Mouse (Mus musculus): ENCODE measurements around the gene Olr1.

DNA sequence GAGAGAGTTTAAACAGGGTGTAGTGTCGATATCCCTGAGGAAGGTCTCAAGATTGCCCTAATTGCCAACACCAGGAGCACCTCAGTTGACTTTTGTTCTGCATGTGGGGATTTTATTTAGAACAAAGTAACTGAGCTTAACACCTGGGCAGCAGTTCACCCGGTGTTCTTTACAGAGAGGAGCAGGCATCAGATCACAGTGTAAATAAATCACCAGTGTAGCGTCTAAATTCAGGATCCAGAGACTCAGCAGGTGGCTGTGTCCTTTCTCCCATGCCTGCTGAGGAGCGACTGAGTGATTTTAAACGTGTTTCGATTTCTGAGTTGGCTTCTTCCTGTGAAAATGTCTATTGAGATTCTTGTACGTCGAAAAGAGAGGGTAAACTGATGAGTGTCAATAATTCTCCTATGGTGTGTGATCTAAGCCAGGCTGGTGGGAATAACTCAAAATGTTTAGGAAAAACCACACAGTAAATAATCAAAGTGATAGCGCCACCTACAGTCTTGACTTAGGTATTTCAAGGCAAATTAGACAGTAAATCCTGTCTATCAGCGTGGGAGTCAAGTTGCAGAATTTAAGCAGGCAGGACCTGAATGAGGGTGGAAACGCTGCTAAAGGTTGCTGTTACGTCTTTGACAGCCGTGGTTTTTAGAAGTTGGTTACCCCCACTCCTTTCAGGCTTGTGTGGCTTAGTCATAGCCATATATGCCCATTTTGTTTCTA, 30.4 kb downstream of the Olr1 start:
- TF ChIP-seq POLR2A (IDR thresholded peaks at IDR 0.05; ENCODE audit: low read depth, low read length), result no peak
- no peak for TF ChIP-seq CTCF (IDR thresholded peaks at IDR 0.05; ENCODE audit: extremely low read depth, insufficient read length, insufficient replicate concordance, low read depth, low read length)
